Mouse (Mus musculus) forebrain, embryonic 12.5 days (tissue): ENCODE results near the gene Mei1. TPM values are rescaled to one million over a fixed set of nuclear protein-coding genes. Genes with fewer than 3 reads are reported as not detected.
"Not testable (repeated sequence)": the region's sequence is repeated elsewhere in the genome, so short reads cannot be mapped to it uniquely, and the experiment has no call there.

Experiments
- ATAC-seq: fragments of 200-750 bp; cut with Nextera tagmentation; 2 replicates; pipeline ENCODE4 v1.8.0; 2017; ENCODE audit warnings: moderate TSS enrichment; ENCODE audit not compliant: low FRiP score
- H3K27ac ChIP-seq: fragments of 300-500 bp; sonication (generic); 2 replicates; pipeline ENCODE4 v1.5.1; 2016; ENCODE audit warnings: mild to moderate bottlenecking
- H3K27me3 ChIP-seq: fragments of 300-500 bp; sonication (generic); 2 replicates; pipeline ENCODE4 v1.6.1; 2016; ENCODE audit warnings: mild to moderate bottlenecking
- H3K36me3 ChIP-seq: fragments of 300-500 bp; sonication (generic); replicated peaks from 2 replicates; pipeline ENCODE4 v1.6.1; 2016; ENCODE audit warnings: mild to moderate bottlenecking
- H3K4me1 ChIP-seq: fragments of 300-500 bp; sonication (generic); 2 replicates; pipeline ENCODE4 v1.6.1; 2016
- H3K4me2 ChIP-seq: fragments of 300-500 bp; sonication (generic); 2 replicates; pipeline ENCODE4 v1.6.1; 2016; ENCODE audit warnings: mild to moderate bottlenecking, moderate library complexity
- H3K4me3 ChIP-seq: fragments of 300-500 bp; sonication (generic); replicated peaks from 2 replicates; pipeline ENCODE4 v1.5.1; 2016; ENCODE audit warnings: mild to moderate bottlenecking
- H3K9ac ChIP-seq: fragments of 300-500 bp; sonication (generic); 2 replicates; pipeline ENCODE4 v1.6.1; 2016; ENCODE audit warnings: mild to moderate bottlenecking
- H3K9me3 ChIP-seq: fragments of 300-500 bp; sonication (generic); 2 replicates; pipeline ENCODE4 v1.6.1; 2016
- WGBS: fragments of 180-500 bp; shearing (Covaris S2); methylation state at CpG from one replicate; pipeline ENCODE4 v1.1.7; 2016; 5-methylcytosine and 5-hydroxymethylcytosine counted together
- polyA plus RNA-seq: library from polyadenylated mRNA; unstranded; fragments of >200 nt; fragmentation: Nextera tagmentation; extraction: Ambion mirVana; gene quantifications from 2 replicates; pipeline ENCODE4 v1.2.1, GENCODE M21; 2016

Gene Mei1
- polyA plus RNA-seq, 1 experiment from 2014 or later: 0.08 TPM

DNA sequence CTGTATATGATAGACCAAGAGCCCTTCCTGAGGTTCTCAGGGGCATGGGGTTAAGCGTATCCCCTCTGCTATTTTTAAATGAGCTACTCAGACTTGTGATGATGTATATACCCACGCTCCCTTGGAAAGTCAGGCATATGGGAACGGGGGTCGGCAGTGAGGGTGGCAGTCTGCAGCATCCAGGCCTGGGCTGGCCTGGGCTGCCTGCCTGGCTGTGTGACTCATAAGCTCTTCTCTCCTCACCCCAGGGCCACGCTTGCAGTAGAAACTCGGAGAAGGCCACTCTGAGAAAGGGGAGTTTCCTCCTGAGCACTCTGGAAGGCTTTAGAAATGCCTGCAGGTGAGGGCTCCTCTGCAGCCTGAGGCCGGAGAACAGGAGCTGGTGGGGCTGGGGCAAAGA lies 21.3 kb downstream of the Mei1 start:
- 82% methylated on average over 7 of the region's 7 CpGs for WGBS
- Histone ChIP-seq H3K9ac (no peak overlapping the region), H3K4me2 (no peak overlapping the region), H3K4me1 (no peaks in the 10 kb centered on the region), H3K4me3 (no peak overlapping the region), H3K36me3 (no peaks in the 10 kb centered on the region), H3K27me3 (peaks cover 8% of the 10 kb centered on the region; the same call in 1 of the 2 replicates), H3K27ac (no peak overlapping the region), H3K9me3 (no peaks in the 10 kb centered on the region)
- ATAC-seq: no peak

DNA sequence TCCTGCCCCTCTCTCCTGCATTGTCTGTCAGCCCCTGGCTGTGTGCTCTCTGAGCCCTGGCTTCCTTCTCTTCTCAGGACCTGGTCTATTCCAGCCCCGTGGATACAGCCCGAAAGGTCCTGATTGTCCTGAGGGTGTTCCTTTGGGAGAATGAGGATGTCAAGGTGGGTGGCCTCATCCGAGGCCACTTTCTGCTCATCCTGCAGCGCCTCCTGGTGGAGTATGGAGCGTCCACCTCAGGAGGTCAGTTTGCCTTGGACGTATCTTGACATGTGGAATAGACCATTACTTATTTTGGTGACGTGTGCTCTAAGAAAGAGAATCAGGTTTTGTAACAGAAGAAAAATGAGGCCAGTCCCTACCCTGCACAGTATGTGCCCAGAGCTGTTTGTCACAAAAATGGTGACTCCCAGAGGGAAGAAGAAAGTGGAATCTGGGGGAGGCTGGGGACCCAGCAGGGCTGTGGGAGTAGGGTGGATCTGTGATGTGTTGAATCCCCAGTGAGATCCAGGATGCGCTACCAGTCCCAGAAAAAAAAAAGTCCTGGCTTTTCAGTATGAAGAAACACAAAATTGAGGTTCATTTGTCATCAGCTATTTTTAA lies 37.3 kb downstream of the Mei1 start:
- 17% methylated on average over 8 of the region's 8 CpGs for WGBS
- Histone ChIP-seq H3K36me3 (no peaks in the 10 kb centered on the region), H3K9ac (no peak overlapping the region), H3K27ac (no peak overlapping the region), H3K4me2 (no peak overlapping the region), H3K27me3 (no peaks in the 10 kb centered on the region; the same call in 1 of the 2 replicates), H3K4me3 (no peak overlapping the region), H3K9me3 (no peaks in the 10 kb centered on the region), H3K4me1 (no peaks in the 10 kb centered on the region)
- ATAC-seq: no peak

DNA sequence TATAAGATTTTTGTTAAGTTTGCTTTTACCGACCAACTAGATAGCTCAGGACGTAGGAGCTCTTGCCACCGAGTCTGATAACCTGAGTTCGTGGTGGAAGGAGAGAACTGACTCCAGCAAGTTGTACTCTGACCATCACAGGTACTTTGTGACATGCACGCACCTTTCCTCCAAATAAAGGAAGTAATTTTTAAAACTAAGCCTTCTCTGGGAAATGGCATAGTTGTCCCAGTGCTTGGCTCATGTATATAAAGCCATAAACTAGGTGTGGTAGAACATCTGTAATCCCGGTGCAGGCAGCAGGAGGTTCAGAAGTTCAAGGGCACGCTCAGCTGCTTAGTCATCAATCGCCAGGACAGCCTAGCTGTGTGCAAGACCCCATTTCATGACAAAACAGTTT lies 50.7 kb downstream of the Mei1 start:
- Histone ChIP-seq H3K36me3 (no peaks in the 10 kb centered on the region), H3K4me3 (no peak overlapping the region), H3K4me1 (no peaks in the 10 kb centered on the region), H3K4me2 (no peak overlapping the region), H3K9ac (no peak overlapping the region), H3K27me3 (no peaks in the 10 kb centered on the region), H3K9me3 (no peaks in the 10 kb centered on the region), H3K27ac (no peak overlapping the region)
- WGBS: 92% methylated on average over 8 of the region's 8 CpGs
- no peak for ATAC-seq

DNA sequence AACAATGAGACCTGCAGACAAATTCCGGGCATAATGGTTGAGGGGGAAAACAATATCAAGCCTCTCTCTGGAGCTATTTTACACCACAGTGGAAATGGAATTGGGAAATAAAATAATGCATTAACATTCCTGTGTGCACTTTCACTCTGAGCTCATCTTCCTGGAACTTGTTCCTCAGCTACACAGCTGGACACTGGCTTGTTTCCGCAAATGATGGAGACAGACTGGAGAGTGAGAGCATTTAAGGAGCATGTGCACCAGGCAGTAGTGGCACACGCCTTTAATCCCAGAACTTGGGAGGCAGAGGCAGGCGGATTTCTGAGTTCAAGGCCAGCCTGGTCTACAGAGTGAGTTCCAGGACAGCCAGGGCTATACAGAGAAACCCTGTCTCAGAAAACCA lies 56.9 kb downstream of the Mei1 start:
- 80% methylated on average over 4 of the region's 4 CpGs for WGBS
- not testable (repeated sequence) for H3K9ac ChIP-seq, H3K27ac ChIP-seq, H3K27me3 ChIP-seq, ATAC-seq, H3K9me3 ChIP-seq, H3K4me3 ChIP-seq
- Histone ChIP-seq H3K4me2 (peak overlapping the region; percentile 89), H3K36me3 (peaks cover 11% of the 10 kb centered on the region), H3K4me1 (peaks cover 19% of the 10 kb centered on the region)

DNA sequence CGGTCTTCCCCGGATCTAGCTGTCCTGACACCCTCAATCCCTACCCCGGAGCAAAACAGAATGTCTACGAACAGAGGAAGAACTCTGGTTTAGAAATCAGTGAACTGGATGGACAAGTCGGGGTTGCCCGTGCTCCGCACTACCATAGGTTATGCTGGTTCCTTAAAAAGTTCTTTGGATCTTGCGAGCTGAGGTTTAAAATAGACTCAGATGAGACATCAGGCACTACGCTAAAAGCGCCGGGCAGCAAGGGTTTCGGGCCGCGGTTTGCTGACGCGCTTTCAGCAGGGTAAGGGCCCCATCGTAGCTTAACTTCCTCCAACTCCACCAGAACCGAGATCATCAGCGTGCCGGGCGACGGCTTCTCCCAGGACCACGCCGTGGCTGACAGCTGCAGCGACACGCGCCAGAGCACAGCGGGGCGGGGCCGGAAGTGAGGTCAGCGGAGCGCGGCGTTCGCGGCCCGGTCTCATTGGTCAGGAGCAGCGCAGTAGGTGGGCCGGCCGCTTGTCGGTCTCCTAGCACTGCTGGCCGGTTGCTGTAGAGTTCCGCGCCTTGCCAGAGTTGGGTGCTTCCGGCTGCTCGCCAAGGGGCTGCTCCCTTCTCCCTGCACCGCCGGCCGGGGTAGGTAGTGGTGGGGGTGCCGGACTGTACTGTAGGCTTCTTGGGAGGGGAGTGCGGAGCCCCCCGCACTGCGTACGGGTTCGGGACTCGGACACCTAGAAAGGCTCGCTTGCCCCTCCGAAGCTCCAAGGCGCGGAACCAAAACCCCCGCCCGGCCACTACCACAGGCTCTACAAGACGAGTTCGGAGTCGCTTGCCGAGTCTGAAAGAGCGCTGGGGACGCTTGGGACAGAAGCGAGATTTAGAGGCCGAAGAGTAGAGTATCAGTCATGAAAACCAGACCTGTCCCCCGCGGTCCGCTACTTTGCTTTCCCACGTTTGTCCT lies 57.9 kb downstream of the Mei1 start, which contains the start of gene Ccdc134:
TSS of gene Ccdc134 (plus strand) at position 497 of the 949 bp plus-strand sequence.
- H3K4me1 ChIP-seq: peaks cover 19% of the 10 kb centered on the region
- under 1% methylated on average over 74 of the region's 74 CpGs for WGBS

DNA sequence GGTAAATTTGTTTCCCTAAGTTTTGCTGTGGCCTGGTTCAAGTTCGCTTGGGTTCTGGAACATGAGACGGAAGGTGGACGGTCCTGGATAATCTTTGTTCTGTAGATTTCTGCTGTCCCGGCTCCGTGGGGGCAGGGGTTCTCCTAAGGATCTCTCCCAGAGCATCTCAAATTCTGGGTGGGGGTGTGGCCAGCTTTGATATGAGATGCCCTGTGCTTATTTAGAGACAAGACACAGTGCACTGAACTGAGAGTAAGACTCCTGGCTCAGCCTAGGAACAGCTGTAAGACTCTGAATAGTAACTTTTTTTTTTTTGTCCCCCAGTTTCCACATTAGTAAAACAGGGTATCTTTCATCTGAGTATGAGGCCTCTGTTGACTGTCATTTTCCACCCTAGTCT lies 58.6 kb downstream of the Mei1 start:
- H3K36me3 ChIP-seq: peaks cover 18% of the 10 kb centered on the region
- H3K27ac ChIP-seq: peak overlapping the region; percentile 68; the same call in 1 of the 2 replicates
- no peaks in the 10 kb centered on the region for H3K9me3 ChIP-seq
- peak overlapping the region; percentile 89 for H3K4me2 ChIP-seq
- 2% methylated on average over 5 of the region's 5 CpGs for WGBS
- peak overlapping the region; percentile 85 for H3K9ac ChIP-seq
- peaks cover 19% of the 10 kb centered on the region for H3K4me1 ChIP-seq
- no peak for ATAC-seq
- no peaks in the 10 kb centered on the region for H3K27me3 ChIP-seq
- H3K4me3 ChIP-seq: peak overlapping the region; percentile 75

More for the DNA sequence above, 57.9 kb downstream of the Mei1 start, which contains the start of gene Ccdc134:
- Histone ChIP-seq H3K4me2 (peak within 1 kb of the TSS; percentile 89), H3K9me3 (no peaks in the 10 kb centered on the region), H3K36me3 (peaks cover 18% of the 10 kb centered on the region), H3K27ac (peak within 1 kb of the TSS; percentile 68), H3K4me3 (peak within 1 kb of the TSS; percentile 75), H3K27me3 (no peaks in the 10 kb centered on the region), H3K9ac (peak within 1 kb of the TSS; percentile 85)
- peak; percentile 99 for ATAC-seq

DNA sequence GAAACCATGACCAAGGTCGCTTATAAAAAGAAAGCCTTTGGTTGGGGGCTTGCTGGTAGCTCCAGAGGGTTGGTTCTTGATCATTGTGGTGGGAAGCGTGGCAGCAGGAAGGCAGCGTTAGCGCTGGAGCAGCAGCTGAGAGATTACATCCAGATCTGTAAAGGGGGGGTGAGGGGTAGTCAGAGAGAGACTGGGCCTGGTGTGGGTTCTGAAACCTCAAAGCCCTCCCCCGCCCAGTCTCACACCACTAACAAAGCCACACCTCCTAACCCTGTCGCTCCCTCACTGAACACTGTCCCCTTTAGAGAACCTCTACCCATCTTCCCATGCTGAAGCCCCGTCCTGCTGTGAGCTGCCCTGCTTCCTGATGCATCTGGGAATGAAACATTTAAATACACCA lies 60.8 kb downstream of the Mei1 start:
- ATAC-seq: no peak
- Histone ChIP-seq H3K27ac (no peak overlapping the region), H3K4me3 (no peak overlapping the region), H3K4me1 (peaks cover 19% of the 10 kb centered on the region), H3K4me2 (no peak overlapping the region), H3K9ac (no peak overlapping the region), H3K27me3 (no peaks in the 10 kb centered on the region), H3K9me3 (no peaks in the 10 kb centered on the region), H3K36me3 (peaks cover 22% of the 10 kb centered on the region)
- WGBS: 74% methylated on average over 7 of the region's 7 CpGs

DNA sequence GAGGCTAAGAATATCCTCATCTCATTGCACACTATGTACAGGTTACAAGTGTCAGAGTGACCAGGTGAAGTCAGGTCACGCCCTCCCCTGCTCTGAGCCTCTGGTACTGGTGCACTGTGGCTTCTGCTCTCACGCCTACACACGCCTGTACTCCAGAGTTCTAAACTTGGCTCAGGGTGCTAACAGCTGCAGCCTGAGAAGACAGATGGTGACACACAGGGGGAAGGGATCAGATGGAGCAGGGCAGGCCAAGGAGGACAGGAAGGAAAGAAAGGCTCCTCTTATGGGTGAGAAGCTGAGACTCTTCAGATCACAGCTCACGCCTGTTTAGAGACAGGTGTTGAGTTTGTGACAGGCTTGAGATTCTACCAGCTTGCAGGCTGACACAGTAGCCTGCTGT lies 65.6 kb downstream of the Mei1 start:
- no peak overlapping the region for H3K4me2 ChIP-seq
- WGBS: 90% methylated on average over 4 of the region's 4 CpGs
- H3K4me3 ChIP-seq: no peak overlapping the region
- peaks cover 22% of the 10 kb centered on the region for H3K36me3 ChIP-seq
- H3K9me3 ChIP-seq: no peaks in the 10 kb centered on the region
- no peak overlapping the region for H3K9ac ChIP-seq
- no peak for ATAC-seq
- H3K27ac ChIP-seq: no peak overlapping the region
- no peaks in the 10 kb centered on the region for H3K4me1 ChIP-seq
- H3K27me3 ChIP-seq: no peaks in the 10 kb centered on the region

DNA sequence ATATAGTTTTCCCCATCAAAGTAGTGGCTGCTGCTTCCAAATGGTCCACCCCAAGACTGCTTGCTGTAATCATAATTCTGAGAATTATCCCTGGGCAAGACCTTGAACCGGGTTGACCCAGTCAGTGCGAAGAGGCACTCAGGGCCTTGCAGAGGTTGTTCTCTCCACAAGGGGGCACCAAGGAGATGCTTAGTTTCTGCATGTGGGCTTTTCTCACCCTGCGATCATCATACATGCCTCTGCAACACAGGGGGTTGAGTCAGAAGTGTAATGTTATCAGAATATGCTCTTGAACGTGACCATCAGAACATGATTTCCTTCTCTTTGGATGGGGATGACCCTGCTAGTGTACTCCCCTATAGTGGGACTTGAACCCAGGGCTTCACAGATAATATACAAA lies 68.8 kb downstream of the Mei1 start:
- WGBS: 56% methylated on average over 4 of the region's 4 CpGs
- Histone ChIP-seq H3K4me3 (no peak overlapping the region), H3K4me2 (no peak overlapping the region), H3K9me3 (no peaks in the 10 kb centered on the region), H3K36me3 (peaks cover 11% of the 10 kb centered on the region), H3K27me3 (no peaks in the 10 kb centered on the region), H3K27ac (no peak overlapping the region), H3K9ac (no peak overlapping the region), H3K4me1 (no peaks in the 10 kb centered on the region)
- ATAC-seq: 0 out of 2 replicates have a peak, but pooled peaks have one; percentile 53

DNA sequence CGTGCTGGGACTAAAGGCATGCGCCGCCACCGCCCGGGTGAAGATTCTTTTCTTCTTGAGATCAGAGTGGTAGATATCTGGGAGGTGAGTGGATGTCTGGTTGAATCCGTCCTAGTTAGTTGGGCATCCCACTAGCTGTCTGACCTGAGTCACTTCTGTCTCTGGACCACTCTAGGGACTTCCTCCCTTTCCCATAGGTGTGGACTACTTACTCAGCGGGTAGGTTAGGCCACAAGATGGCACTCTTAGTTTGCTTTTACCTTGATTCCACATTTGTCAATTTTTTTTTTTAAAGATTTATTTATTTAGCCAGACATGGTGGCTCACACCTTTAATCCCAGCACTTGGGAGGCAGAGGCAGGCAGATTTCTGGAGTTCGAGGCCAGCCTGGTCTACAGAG lies 69.4 kb downstream of the Mei1 start:
- 92% methylated on average over 8 of the region's 8 CpGs for WGBS

DNA sequence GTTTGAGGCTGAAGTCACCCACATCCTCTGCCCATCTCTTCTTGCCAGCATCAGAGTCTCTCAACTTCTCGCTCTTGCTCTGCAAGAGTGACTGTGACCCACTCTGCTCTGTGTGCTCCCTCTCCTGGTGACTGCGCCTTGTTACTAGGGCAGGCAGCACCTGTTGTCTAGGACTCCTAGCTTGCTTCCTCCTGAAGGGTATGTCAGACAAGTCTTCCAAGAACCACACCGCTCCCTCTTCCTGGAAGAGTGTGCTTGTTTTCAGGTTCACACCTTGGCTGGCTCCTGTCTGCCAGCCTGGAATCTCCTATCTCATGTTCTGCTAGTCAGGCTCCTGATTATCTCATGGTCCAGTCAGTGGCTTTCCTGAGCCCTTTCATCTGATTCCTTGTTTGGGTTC lies 70.6 kb downstream of the Mei1 start:
- Histone ChIP-seq H3K9ac (no peak overlapping the region), H3K27me3 (no peaks in the 10 kb centered on the region), H3K36me3 (peaks cover 9% of the 10 kb centered on the region), H3K9me3 (no peaks in the 10 kb centered on the region), H3K4me1 (peaks cover 17% of the 10 kb centered on the region), H3K4me3 (no peak overlapping the region), H3K4me2 (no peak overlapping the region), H3K27ac (no peak overlapping the region)
- WGBS: 86% methylated on average over 3 of the region's 3 CpGs
- no peak for ATAC-seq

More for the DNA sequence above, 69.4 kb downstream of the Mei1 start:
- H3K27ac ChIP-seq: no peak overlapping the region
- H3K4me1 ChIP-seq: peaks cover 5% of the 10 kb centered on the region
- H3K4me3 ChIP-seq: no peak overlapping the region
- no peak for ATAC-seq
- no peaks in the 10 kb centered on the region for H3K9me3 ChIP-seq
- H3K9ac ChIP-seq: no peak overlapping the region
- no peaks in the 10 kb centered on the region for H3K27me3 ChIP-seq
- H3K4me2 ChIP-seq: no peak overlapping the region
- peaks cover 9% of the 10 kb centered on the region for H3K36me3 ChIP-seq

DNA sequence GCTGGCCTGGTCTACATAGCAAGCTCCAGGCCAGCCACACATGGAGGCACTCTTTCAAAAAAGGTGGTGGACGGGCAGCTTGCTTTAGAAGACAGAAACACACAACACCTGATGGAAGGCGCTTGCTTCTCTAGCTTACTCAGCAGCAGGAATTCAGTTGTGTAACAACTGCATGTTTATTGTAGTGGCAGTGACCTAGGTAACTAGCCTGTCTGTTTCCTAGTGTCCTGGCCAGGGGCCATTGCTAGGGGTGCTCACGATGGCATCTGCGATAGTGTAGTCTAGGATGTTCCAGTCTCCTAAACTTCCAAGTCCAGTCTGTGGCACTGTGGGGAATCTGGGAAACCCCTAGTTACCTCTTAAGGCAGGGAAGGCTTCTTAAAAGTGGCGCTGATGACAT lies 74.4 kb downstream of the Mei1 start:
- 88% methylated on average over 5 of the region's 5 CpGs for WGBS
- Histone ChIP-seq H3K36me3 (peaks cover 9% of the 10 kb centered on the region), H3K4me1 (peaks cover 39% of the 10 kb centered on the region), H3K4me3 (no peak overlapping the region), H3K9ac (no peak overlapping the region), H3K27me3 (no peaks in the 10 kb centered on the region), H3K4me2 (no peak overlapping the region), H3K27ac (peak overlapping the region; percentile 67), H3K9me3 (no peaks in the 10 kb centered on the region)
- no peak for ATAC-seq
